Comparison of ENCODE assay signal across 8 mouse cellular contexts in genomic region chr2:164389499-164389898, GRCm38 (mm10). TPM values are rescaled to one million over a fixed set of nuclear protein-coding genes. Genes with fewer than 3 reads are reported as not detected.
A peak's percentile ranks its signal among the peaks of the same experiment; 100 is the strongest.
DNase-seq lines count a peak whose midpoint lies in the region; ATAC-seq lines count a peak whose summit lies in the region.

No protein-coding gene starts in this region.

- DNase-seq in cerebellum, adult 11 months: peak; percentile 80
- peak; percentile 86 for DNase-seq in forebrain, embryonic 14.5 days (ENCODE audit: low spot score)
- DNase-seq in heart, postnatal 10 days: peak; percentile 86 to 90
- DNase-seq in kidney, postnatal 4 days: peak; percentile 93 to 94

- peak overlapping the region; percentile 60 for H3K4me2 ChIP-seq in forebrain, embryonic 14.5 days (ENCODE audit: low read length)
- peak overlapping the region; percentile 48 for H3K4me2 ChIP-seq in liver, embryonic 16.5 days (ENCODE audit: low read depth, low read length)
- peak overlapping the region; percentile 73 for H3K4me2 ChIP-seq in neural tube, embryonic 12.5 days (replicated peaks)
- peak overlapping the region; percentile 80 for H3K4me2 ChIP-seq in stomach, embryonic 16.5 days (ENCODE audit: low read depth, low read length)

- H3K27me3 ChIP-seq in forebrain, embryonic 14.5 days (replicated peaks; ENCODE audit: control insufficient read depth, insufficient read depth, low read length): 0 out of 2 replicates have a peak, but pooled peaks cover 9% of the 10 kb centered on the region
- peaks cover 10% of the 10 kb centered on the region for H3K27me3 ChIP-seq in liver, embryonic 16.5 days (ENCODE audit: control insufficient read depth, insufficient read depth, low read depth, low read length)
- H3K27me3 ChIP-seq in neural tube, embryonic 12.5 days (replicated peaks): peaks cover 11% of the 10 kb centered on the region
- H3K27me3 ChIP-seq in stomach, embryonic 16.5 days (ENCODE audit: control insufficient read depth, insufficient read depth, low read length): peaks cover 11% of the 10 kb centered on the region; the same call in 1 of the 2 replicates

- intact Hi-C loops in heart, postnatal 10 days (cut with DNase I): loop anchor here (5.0 kb wide), 2 partner anchors 257 to 287 kb away; no protein-coding TSS in a partner anchor

- H3K9me3 ChIP-seq in forebrain, embryonic 14.5 days (replicated peaks; ENCODE audit: control insufficient read depth, low read length): no peaks in the 10 kb centered on the region
- no peaks in the 10 kb centered on the region for H3K9me3 ChIP-seq in liver, embryonic 16.5 days (replicated peaks; ENCODE audit: control insufficient read depth, low read length)
- H3K9me3 ChIP-seq in neural tube, embryonic 12.5 days: no peaks in the 10 kb centered on the region
- H3K9me3 ChIP-seq in stomach, embryonic 16.5 days (replicated peaks; ENCODE audit: control insufficient read depth, low read length): no peaks in the 10 kb centered on the region

- WGBS in forebrain, embryonic 14.5 days: 0% methylated on average over 29 of the region's 30 CpGs
- WGBS in liver, embryonic 16.5 days (ENCODE audit: insufficient replicate concordance): under 1% methylated on average over 28 of the region's 30 CpGs
- WGBS in neural tube, embryonic 12.5 days: under 1% methylated on average over 30 of the region's 30 CpGs
- WGBS in stomach, embryonic 16.5 days: 1% methylated on average over 30 of the region's 30 CpGs

- H3K4me3 ChIP-seq in forebrain, embryonic 14.5 days (ENCODE audit: low read depth, low read length): peak overlapping the region; percentile 37
- H3K4me3 ChIP-seq in liver, embryonic 16.5 days (ENCODE audit: low read depth, low read length): peak overlapping the region; percentile 46
- peak overlapping the region; percentile 42 for H3K4me3 ChIP-seq in neural tube, embryonic 12.5 days
- H3K4me3 ChIP-seq in stomach, embryonic 16.5 days (replicated peaks; ENCODE audit: low read length): peak overlapping the region; percentile 58

- peaks cover 2% of the 10 kb centered on the region; the same call in 1 of the 2 replicates for H3K4me1 ChIP-seq in forebrain, embryonic 14.5 days (ENCODE audit: control insufficient read depth, insufficient read depth, low read length)
- H3K4me1 ChIP-seq in liver, embryonic 16.5 days (ENCODE audit: control insufficient read depth, low read depth, low read length): no peaks in the 10 kb centered on the region; the same call in 1 of the 2 replicates
- peaks cover 14% of the 10 kb centered on the region for H3K4me1 ChIP-seq in neural tube, embryonic 12.5 days
- H3K4me1 ChIP-seq in stomach, embryonic 16.5 days (ENCODE audit: control insufficient read depth, insufficient read depth, low read length): peaks cover 6% of the 10 kb centered on the region

- H3K9ac ChIP-seq in forebrain, embryonic 14.5 days (ENCODE audit: low read length): peak overlapping the region; percentile 56; the same call in 1 of the 2 replicates
- no peak overlapping the region for H3K9ac ChIP-seq in liver, embryonic 16.5 days (ENCODE audit: low read depth, low read length)
- peak overlapping the region; percentile 42 for H3K9ac ChIP-seq in neural tube, embryonic 12.5 days
- H3K9ac ChIP-seq in stomach, embryonic 16.5 days (ENCODE audit: low read length): peak overlapping the region; percentile 71

- no peaks in the 10 kb centered on the region for H3K36me3 ChIP-seq in forebrain, embryonic 14.5 days (ENCODE audit: control insufficient read depth, insufficient read depth, low read length)
- H3K36me3 ChIP-seq in liver, embryonic 16.5 days (ENCODE audit: control insufficient read depth, insufficient read depth): no peaks in the 10 kb centered on the region
- no peaks in the 10 kb centered on the region for H3K36me3 ChIP-seq in neural tube, embryonic 12.5 days
- H3K36me3 ChIP-seq in stomach, embryonic 16.5 days (ENCODE audit: control insufficient read depth, insufficient read depth, low read length): no peaks in the 10 kb centered on the region

- no peak overlapping the region for H3K27ac ChIP-seq in forebrain, embryonic 14.5 days (ENCODE audit: low read depth, low read length)
- no peak overlapping the region for H3K27ac ChIP-seq in liver, embryonic 16.5 days (ENCODE audit: low read length)
- 0 out of 2 replicates have a peak overlapping the region, but pooled peaks have one; percentile 53 for H3K27ac ChIP-seq in neural tube, embryonic 12.5 days
- H3K27ac ChIP-seq in stomach, embryonic 16.5 days (ENCODE audit: low read length): no peak overlapping the region

- ATAC-seq in CD4-positive, CD25-positive, alpha-beta regulatory T cell, adult 4 months: peak; percentile 81
- ATAC-seq in forebrain, embryonic 14.5 days: peak; percentile 81
- no peak for ATAC-seq in liver, embryonic 16.5 days (ENCODE audit: low read depth)
- ATAC-seq in neural tube, embryonic 12.5 days (ENCODE audit: low FRiP score, low read depth): peak; percentile 63
- peak; percentile 69 for ATAC-seq in stomach, embryonic 16.5 days (ENCODE audit: insufficient read depth, low FRiP score)

RNA-seq across cellular contexts. Expression of gene Slpi, which starts 0.6 kb away (rescaled TPM):
- polyA plus RNA-seq in CD4-positive, CD25-positive, alpha-beta regulatory T cell, adult 4 months (2017; shearing (Covaris generic)): 1 to 10 TPM in 1 of 2 experiments, under 1 TPM in 1; 0.75 to 1.1 TPM
- not detected in 2 replicates for polyA plus RNA-seq in forebrain, embryonic 14.5 days (2014; fragmentation: Nextera tagmentation; extraction: Ambion mirVana)
- under 1 TPM; 0.45 to 0.77 TPM for total RNA-seq in heart, postnatal 10 days (2021)
- polyA plus RNA-seq in liver, embryonic 16.5 days (2015; fragmentation: Nextera tagmentation; extraction: Ambion mirVana): 22.6 and 26.6 TPM in 2 replicates
- 0.28 TPM in 1 of 2 replicates, not detected in the other for polyA plus RNA-seq in neural tube, embryonic 12.5 days (2016; fragmentation: Nextera tagmentation; extraction: Ambion mirVana)
- 35.5 and 46.1 TPM in 2 replicates for polyA plus RNA-seq in stomach, embryonic 16.5 days (2015; fragmentation: Nextera tagmentation; extraction: Ambion mirVana)

RNA-seq across cellular contexts. Expression of gene Rbpjl, which starts 13.4 kb away (rescaled TPM):
- not detected for polyA plus RNA-seq in CD4-positive, CD25-positive, alpha-beta regulatory T cell, adult 4 months (2017; shearing (Covaris generic))
- polyA plus RNA-seq in forebrain, embryonic 14.5 days (2014; fragmentation: Nextera tagmentation; extraction: Ambion mirVana): 0.06 TPM in 1 of 2 replicates, not detected in the other
- total RNA-seq in heart, postnatal 10 days (2021): not detected
- polyA plus RNA-seq in liver, embryonic 16.5 days (2015; fragmentation: Nextera tagmentation; extraction: Ambion mirVana): 0.14 and 0.89 TPM in 2 replicates
- 0.13 and 0.18 TPM in 2 replicates for polyA plus RNA-seq in neural tube, embryonic 12.5 days (2016; fragmentation: Nextera tagmentation; extraction: Ambion mirVana)
- polyA plus RNA-seq in stomach, embryonic 16.5 days (2015; fragmentation: Nextera tagmentation; extraction: Ambion mirVana): 41.3 and 45.2 TPM in 2 replicates

RNA-seq across cellular contexts. Expression of gene Matn4, which starts 15.5 kb away (rescaled TPM):
- polyA plus RNA-seq in CD4-positive, CD25-positive, alpha-beta regulatory T cell, adult 4 months (2017; shearing (Covaris generic)): not detected
- 0.08 and 0.10 TPM in 2 replicates for polyA plus RNA-seq in forebrain, embryonic 14.5 days (2014; fragmentation: Nextera tagmentation; extraction: Ambion mirVana)
- 1 to 10 TPM; 1.2 to 2.3 TPM for total RNA-seq in heart, postnatal 10 days (2021)
- 0.09 and 0.12 TPM in 2 replicates for polyA plus RNA-seq in liver, embryonic 16.5 days (2015; fragmentation: Nextera tagmentation; extraction: Ambion mirVana)
- 8.2 and 9.0 TPM in 2 replicates for polyA plus RNA-seq in neural tube, embryonic 12.5 days (2016; fragmentation: Nextera tagmentation; extraction: Ambion mirVana)
- 6.4 and 8.9 TPM in 2 replicates for polyA plus RNA-seq in stomach, embryonic 16.5 days (2015; fragmentation: Nextera tagmentation; extraction: Ambion mirVana)

RNA-seq across cellular contexts. Expression of gene Sdc4, which starts 54.2 kb away (rescaled TPM):
- 10 to 100 TPM; 69.7 to 93.7 TPM for polyA plus RNA-seq in CD4-positive, CD25-positive, alpha-beta regulatory T cell, adult 4 months (2017; shearing (Covaris generic))
- polyA plus RNA-seq in forebrain, embryonic 14.5 days (2014; fragmentation: Nextera tagmentation; extraction: Ambion mirVana): 3.9 and 4.2 TPM in 2 replicates
- total RNA-seq in heart, postnatal 10 days (2021): 10 to 100 TPM; 24.3 to 39.3 TPM
- polyA plus RNA-seq in liver, embryonic 16.5 days (2015; fragmentation: Nextera tagmentation; extraction: Ambion mirVana): 70.1 and 72.5 TPM in 2 replicates
- 9.7 and 11.7 TPM in 2 replicates for polyA plus RNA-seq in neural tube, embryonic 12.5 days (2016; fragmentation: Nextera tagmentation; extraction: Ambion mirVana)
- polyA plus RNA-seq in stomach, embryonic 16.5 days (2015; fragmentation: Nextera tagmentation; extraction: Ambion mirVana): 150 and 173 TPM in 2 replicates

RNA-seq across cellular contexts. Expression of gene Svs5, which starts 57.0 kb away (rescaled TPM):
- polyA plus RNA-seq in CD4-positive, CD25-positive, alpha-beta regulatory T cell, adult 4 months (2017; shearing (Covaris generic)): not detected
- not detected in 2 replicates for polyA plus RNA-seq in forebrain, embryonic 14.5 days (2014; fragmentation: Nextera tagmentation; extraction: Ambion mirVana)
- total RNA-seq in heart, postnatal 10 days (2021): not detected
- not detected in 2 replicates for polyA plus RNA-seq in liver, embryonic 16.5 days (2015; fragmentation: Nextera tagmentation; extraction: Ambion mirVana)
- polyA plus RNA-seq in neural tube, embryonic 12.5 days (2016; fragmentation: Nextera tagmentation; extraction: Ambion mirVana): not detected in 2 replicates
- polyA plus RNA-seq in stomach, embryonic 16.5 days (2015; fragmentation: Nextera tagmentation; extraction: Ambion mirVana): not detected in 2 replicates

Comparison
In these comparisons a context has a peak if more than half of its experiments do, and no peak if none do; other contexts are left out.
1. RNA of gene Slpi, which starts 0.6 kb away (polyA plus RNA-seq): 35.5 to 46.1 TPM in stomach, embryonic 16.5 days and 22.6 to 26.6 TPM in liver, embryonic 16.5 days; 0.75 to 1.1 TPM in CD4-positive, CD25-positive, alpha-beta regulatory T cell, adult 4 months, 0.28 TPM in neural tube, embryonic 12.5 days and not detected in forebrain, embryonic 14.5 days; every median in the first group is over 10 times any median in the second.
2. RNA of gene Rbpjl, which starts 13.4 kb away (polyA plus RNA-seq): 41.3 to 45.2 TPM in stomach, embryonic 16.5 days; 0.14 to 0.89 TPM in liver, embryonic 16.5 days, 0.13 to 0.18 TPM in neural tube, embryonic 12.5 days, not detected in CD4-positive, CD25-positive, alpha-beta regulatory T cell, adult 4 months and 0.06 TPM in forebrain, embryonic 14.5 days; every median in the first group is over 10 times any median in the second.
3. Peak in every context shown above with its lines, with median percentiles within 50 percentile points of each other: DNase-seq, H3K4me2 ChIP-seq and H3K4me3 ChIP-seq.